In the genomic region with DNA sequence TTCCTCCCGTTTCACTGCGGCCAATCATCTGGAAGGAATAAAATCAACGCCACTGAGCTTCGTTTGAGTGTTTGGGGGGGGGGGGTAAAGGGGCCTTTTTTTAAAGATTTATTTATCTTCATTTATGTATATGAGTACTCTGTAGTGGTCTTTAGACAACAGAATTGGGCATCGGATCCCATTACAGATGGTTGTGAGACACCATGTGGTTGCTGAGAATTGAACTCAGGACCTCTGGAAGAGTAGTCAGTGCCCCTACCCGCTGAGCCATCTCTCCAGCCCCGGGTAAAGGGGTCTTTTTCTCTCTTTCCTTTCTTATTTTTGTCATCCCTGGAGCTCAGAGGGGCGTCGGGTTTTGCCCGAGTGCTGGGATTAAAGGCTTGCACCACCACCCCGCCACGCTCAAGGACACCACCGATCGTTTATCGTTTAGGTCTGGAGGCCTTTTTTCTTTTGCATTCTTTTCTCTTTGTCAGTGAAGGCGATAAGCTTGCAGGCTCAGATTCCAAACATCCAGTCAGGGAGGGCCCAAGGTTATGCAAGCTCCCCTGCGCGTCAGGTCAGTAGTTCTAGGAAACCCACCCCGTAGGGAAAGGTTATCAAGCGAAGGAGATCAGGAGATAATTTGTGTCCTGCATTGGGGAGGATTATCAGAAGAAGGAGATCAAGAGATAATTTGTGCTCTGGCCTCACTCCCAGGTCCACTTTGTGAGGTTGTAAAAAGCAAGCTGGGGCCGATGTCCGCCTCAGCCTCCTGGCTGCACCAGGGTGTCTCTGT, we compare ENCODE assay signal across 7 mouse cellular contexts. TPM values are rescaled to one million over a fixed set of nuclear protein-coding genes. Genes with fewer than 3 reads are reported as not detected.
DNase-seq lines count a peak whose midpoint lies in the region; ATAC-seq and TF ChIP-seq lines count a peak whose summit lies in the region.

No protein-coding gene starts in this region.

- TF ChIP-seq POLR2A in embryonic fibroblast, embryonic 13.5 days (IDR thresholded peaks at IDR 0.05; ENCODE audit: low read depth, low read length), result peak; percentile 13; the same call in 1 of the 2 replicates

- no peak for ATAC-seq in limb, embryonic 12.5 days (ENCODE audit: insufficient number of reproducible peaks, insufficient read depth, low FRiP score, low TSS enrichment, low read depth)
- peak; percentile 47; the same call in 1 of the 2 replicates for ATAC-seq in neural tube, embryonic 13.5 days (ENCODE audit: low read depth)

- DNase-seq in ovary, adult 18-20 months (ENCODE audit: low spot score), result peak; percentile 59
- DNase-seq in ovary, postnatal 10 days (ENCODE audit: low spot score), result no peak
- peak; percentile 49 for DNase-seq in adrenal gland, postnatal 10 days
- no peak for DNase-seq in layer of hippocampus, adult 8-10 months (ENCODE audit: low spot score in 2 of 2)

- peak overlapping the region; percentile 83 for H3K27ac ChIP-seq in embryonic fibroblast, embryonic 13.5 days (ENCODE audit: insufficient read depth, low read length)
- H3K27ac ChIP-seq in limb, embryonic 12.5 days, result peak overlapping the region; percentile 95
- H3K27ac ChIP-seq in neural tube, embryonic 13.5 days (replicated peaks), result peak overlapping the region; percentile 95

- peaks cover 3% of the 10 kb centered on the region; the same call in 1 of the 2 replicates for H3K4me1 ChIP-seq in embryonic fibroblast, embryonic 13.5 days (ENCODE audit: control insufficient read depth, insufficient read depth, low read length)
- H3K4me1 ChIP-seq in limb, embryonic 12.5 days (replicated peaks), result peaks cover 23% of the 10 kb centered on the region
- H3K4me1 ChIP-seq in neural tube, embryonic 13.5 days (replicated peaks), result peaks cover 39% of the 10 kb centered on the region

- no peaks in the 10 kb centered on the region for H3K9me3 ChIP-seq in limb, embryonic 12.5 days
- H3K9me3 ChIP-seq in neural tube, embryonic 13.5 days, result no peaks in the 10 kb centered on the region

- H3K27me3 ChIP-seq in limb, embryonic 12.5 days, result no peaks in the 10 kb centered on the region
- H3K27me3 ChIP-seq in neural tube, embryonic 13.5 days, result no peaks in the 10 kb centered on the region

- H3K9ac ChIP-seq in limb, embryonic 12.5 days (replicated peaks), result peak overlapping the region; percentile 87
- H3K9ac ChIP-seq in neural tube, embryonic 13.5 days, result peak overlapping the region; percentile 85

- H3K36me3 ChIP-seq in limb, embryonic 12.5 days, result peaks cover 14% of the 10 kb centered on the region
- peaks cover 3% of the 10 kb centered on the region for H3K36me3 ChIP-seq in neural tube, embryonic 13.5 days

- WGBS in limb, embryonic 12.5 days, result 6% methylated on average over 22 of the region's 22 CpGs
- 10% methylated on average over 22 of the region's 22 CpGs for WGBS in neural tube, embryonic 13.5 days

- no peak for TF ChIP-seq CTCF in embryonic fibroblast, embryonic 13.5 days (IDR thresholded peaks at IDR 0.05; ENCODE audit: borderline replicate concordance, insufficient read depth, low read length)

- peak overlapping the region; percentile 82 for H3K4me2 ChIP-seq in limb, embryonic 12.5 days
- H3K4me2 ChIP-seq in neural tube, embryonic 13.5 days, result peak overlapping the region; percentile 86

- peak overlapping the region; percentile 88 for H3K4me3 ChIP-seq in embryonic fibroblast, embryonic 13.5 days (ENCODE audit: insufficient read depth, low read length)
- peak overlapping the region; percentile 95 for H3K4me3 ChIP-seq in limb, embryonic 12.5 days (replicated peaks)
- H3K4me3 ChIP-seq in neural tube, embryonic 13.5 days, result peak overlapping the region; percentile 95

RNA-seq across cellular contexts. Expression of gene Ccnt1, which starts 2.3 kb away (rescaled TPM):
- 10 to 100 TPM; 41.5 to 50.0 TPM for total RNA-seq in adrenal gland, postnatal 10 days (2021)
- 36.3 and 40.6 TPM in 2 replicates for polyA plus RNA-seq in embryonic fibroblast, embryonic 13.5 days (2011; ENCODE audit: insufficient read length, low read depth, missing spikeins)
- 54.0 and 59.4 TPM in 2 replicates for polyA plus RNA-seq in limb, embryonic 12.5 days (2016; fragmentation: Nextera tagmentation; extraction: Ambion mirVana)
- polyA plus RNA-seq in neural tube, embryonic 13.5 days (2015; fragmentation: Nextera tagmentation; extraction: Ambion mirVana), result 68.7 and 76.3 TPM in 2 replicates
- 10 to 100 TPM; 37.3 to 43.8 (median 42.7) TPM for total RNA-seq in layer of hippocampus, adult 8-10 months (2022)

RNA-seq across cellular contexts. Expression of gene 4930415O20Rik, which starts 2.4 kb away (rescaled TPM):
- total RNA-seq in adrenal gland, postnatal 10 days (2021), result 1 to 10 TPM in 1 of 2 experiments, under 1 TPM in 1; 0.58 to 1.2 TPM
- not detected in 2 replicates for polyA plus RNA-seq in embryonic fibroblast, embryonic 13.5 days (2011; ENCODE audit: insufficient read length, low read depth, missing spikeins)
- 0.69 TPM in 1 of 2 replicates, not detected in the other for polyA plus RNA-seq in limb, embryonic 12.5 days (2016; fragmentation: Nextera tagmentation; extraction: Ambion mirVana)
- not detected in 2 replicates for polyA plus RNA-seq in neural tube, embryonic 13.5 days (2015; fragmentation: Nextera tagmentation; extraction: Ambion mirVana)
- total RNA-seq in layer of hippocampus, adult 8-10 months (2022), result not detected

RNA-seq across cellular contexts. Expression of gene Kansl2, which starts 34.4 kb away (rescaled TPM):
- total RNA-seq in adrenal gland, postnatal 10 days (2021), result 10 to 100 TPM; 64.8 to 77.9 TPM
- polyA plus RNA-seq in embryonic fibroblast, embryonic 13.5 days (2011; ENCODE audit: insufficient read length, low read depth, missing spikeins), result 91.2 and 117 TPM in 2 replicates
- 190 and 192 TPM in 2 replicates for polyA plus RNA-seq in limb, embryonic 12.5 days (2016; fragmentation: Nextera tagmentation; extraction: Ambion mirVana)
- polyA plus RNA-seq in neural tube, embryonic 13.5 days (2015; fragmentation: Nextera tagmentation; extraction: Ambion mirVana), result 132 and 147 TPM in 2 replicates
- total RNA-seq in layer of hippocampus, adult 8-10 months (2022), result 10 to 100 TPM; 54.1 to 60.0 (median 57.2) TPM

RNA-seq across cellular contexts. Expression of gene Adcy6, which starts 41.4 kb away (rescaled TPM):
- total RNA-seq in adrenal gland, postnatal 10 days (2021), result 100 to 1,000 TPM in 1 of 2 experiments, 10 to 100 TPM in 1; 83.5 to 101 TPM
- polyA plus RNA-seq in embryonic fibroblast, embryonic 13.5 days (2011; ENCODE audit: insufficient read length, low read depth, missing spikeins), result 49.8 and 56.5 TPM in 2 replicates
- 22.1 and 25.7 TPM in 2 replicates for polyA plus RNA-seq in limb, embryonic 12.5 days (2016; fragmentation: Nextera tagmentation; extraction: Ambion mirVana)
- polyA plus RNA-seq in neural tube, embryonic 13.5 days (2015; fragmentation: Nextera tagmentation; extraction: Ambion mirVana), result 10.4 and 10.7 TPM in 2 replicates
- total RNA-seq in layer of hippocampus, adult 8-10 months (2022), result 10 to 100 TPM; 47.3 to 58.6 (median 52.2) TPM

Comparison
In these comparisons a context has a peak if more than half of its experiments do, and no peak if none do; other contexts are left out.
1. DNase-seq: peak in ovary, adult 18-20 months (single experiment) and adrenal gland, postnatal 10 days (single experiment); none in ovary, postnatal 10 days (single experiment) and layer of hippocampus, adult 8-10 months (0 of 2).
2. Peak in every context shown above with its lines, with median percentiles within 50 percentile points of each other: H3K27ac ChIP-seq and H3K4me3 ChIP-seq.